Mouse (Mus musculus): ENCODE measurements at regions not wholly inside any gene's neighbourhood (a gene's known extent, or its start where the extent isn't known, plus 50 kb on each side); places are given as distances from the start of the nearest gene placed in this dataset.

GRCm38 (mm10) chr4:140307481-140307880 lies 60.9 kb upstream of the Igsf21 start:
- no peak for DNase-seq

- no peak for DNase-seq
Measured at GRCm38 (mm10) chr4:140304960-140305359, 58.4 kb upstream of the Igsf21 start.

GRCm38 (mm10) chr4:140301661-140302060 lies 55.1 kb upstream of the Igsf21 start:
- no peak for DNase-seq

- DNase-seq: no peak
Measured at GRCm38 (mm10) chr4:140297912-140298620, 51.5 kb upstream of the Igsf21 start.

Measured in thymus, postnatal 25 days (tissue).